Mouse (Mus musculus): ENCODE data around the gene Wfdc16. TPM values are rescaled to one million over a fixed set of nuclear protein-coding genes. Genes with fewer than 3 reads are reported as not detected.

Gene Wfdc16
- polyA plus RNA-seq (2017; shearing (Covaris generic)) = not detected

DNA sequence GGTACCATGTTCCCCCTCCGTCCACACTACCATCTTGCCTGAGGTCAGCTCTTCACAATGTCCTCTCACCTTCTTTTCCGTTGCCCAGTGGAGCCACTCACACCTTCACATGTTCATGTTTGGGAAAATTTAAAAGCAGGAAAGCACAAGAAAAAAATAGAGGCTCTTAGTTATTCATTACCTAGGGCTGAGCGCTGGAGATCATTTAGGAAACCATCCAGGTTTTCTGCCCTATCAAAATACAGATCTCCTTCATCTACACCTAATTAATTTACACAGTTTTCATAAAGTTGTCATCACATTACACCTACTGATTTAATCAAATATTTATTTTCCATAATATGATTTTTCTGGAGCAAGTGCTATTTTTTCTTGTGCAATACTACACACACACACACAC, at the start of gene Wfdc16:
Wfdc16 (minus strand) TSS at position 101 of the 400 bp plus-strand sequence.

DNA sequence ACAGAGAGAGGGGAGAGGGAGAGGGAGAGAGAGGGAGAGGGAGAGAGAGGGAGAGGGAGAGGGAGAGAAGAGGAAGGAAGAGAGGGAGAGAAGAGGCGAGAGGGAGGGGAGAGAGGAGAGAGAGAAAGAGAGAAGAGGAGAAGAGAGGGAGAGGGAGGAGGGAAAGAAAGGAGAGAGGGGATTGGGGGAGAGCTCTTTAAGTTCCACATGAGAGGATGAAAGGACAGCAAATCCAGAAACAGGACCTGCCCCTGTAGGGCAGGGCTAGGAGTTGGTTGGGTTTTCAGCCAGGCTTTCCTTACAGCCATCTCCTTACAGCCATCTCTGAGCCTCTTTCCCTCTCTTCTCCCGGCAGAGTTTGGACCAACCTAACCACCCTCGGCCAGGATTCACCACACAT, 46.2 kb upstream of the Wfdc16 start, which contains the start of gene Wfdc13:
Wfdc13 (plus strand) TSS at position 301 of the 400 bp plus-strand sequence.

DNA sequence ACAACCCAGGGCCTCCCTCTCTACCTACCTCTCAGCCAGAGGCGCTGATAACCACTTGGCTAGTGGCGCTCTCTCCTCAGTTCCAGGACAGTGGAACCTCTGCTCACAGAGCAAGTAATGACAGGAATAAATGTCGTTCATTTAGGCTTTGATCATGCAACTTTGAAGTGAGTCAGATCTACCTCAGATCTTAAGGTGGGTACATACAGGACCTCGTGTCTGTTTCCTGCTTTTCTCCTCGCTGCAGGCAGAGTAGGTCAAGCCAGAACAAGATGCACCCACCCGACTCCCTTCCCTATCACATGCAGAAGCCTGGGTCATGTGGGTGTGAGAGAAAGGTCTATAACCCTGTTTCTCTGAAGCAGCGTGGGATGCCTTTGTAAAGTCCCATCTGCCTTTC, 35.4 kb upstream of the Wfdc16 start, which contains the start of gene Wfdc11:
Wfdc11 (minus strand) TSS at position 101 of the 400 bp plus-strand sequence.

DNA sequence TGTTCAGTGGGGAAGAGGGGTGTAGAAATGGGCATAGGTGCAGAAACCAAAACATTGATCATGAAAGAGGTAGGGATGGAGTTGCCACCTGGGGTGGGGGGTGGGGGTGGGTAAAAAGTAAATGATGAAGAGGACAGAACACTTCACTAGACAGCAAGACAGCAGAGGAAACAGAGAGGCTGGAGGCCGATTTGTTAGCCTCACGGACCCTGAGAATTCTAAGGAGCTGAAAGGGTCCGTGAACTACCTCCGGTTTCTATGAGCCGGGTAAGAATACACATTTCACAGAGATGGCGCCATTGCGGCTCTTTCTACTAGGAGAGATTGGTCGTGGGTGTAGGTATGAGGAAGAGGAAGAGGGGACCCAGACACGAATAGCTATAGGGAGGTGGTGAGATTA, 17.9 kb upstream of the Wfdc16 start, which contains the start of gene Wfdc9:
Wfdc9 (minus strand) TSS at position 101 of the 400 bp plus-strand sequence.

DNA sequence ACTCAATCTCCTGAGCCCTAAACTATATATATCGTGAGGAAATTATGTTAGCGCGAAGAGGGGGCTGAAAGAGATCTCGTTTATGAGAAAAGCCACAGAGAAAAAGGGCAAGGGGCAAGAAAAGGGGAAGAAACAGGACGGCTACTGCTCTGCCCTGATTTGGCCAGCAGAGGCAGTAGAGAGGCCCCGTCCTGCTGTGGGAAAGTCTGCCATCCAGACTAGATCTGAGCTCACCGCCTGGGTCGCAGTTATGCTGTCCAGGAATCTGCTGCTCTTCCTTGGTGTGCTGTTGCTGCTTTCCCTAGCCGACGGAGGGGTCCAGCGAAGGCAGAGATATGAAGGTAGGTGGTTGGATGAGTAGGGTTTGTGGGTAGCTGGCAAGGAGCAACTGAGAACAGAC, 17.3 kb upstream of the Wfdc16 start, which contains the start of gene Wfdc10:
Wfdc10 (plus strand) TSS at position 189 of the 400 bp plus-strand sequence.

DNA sequence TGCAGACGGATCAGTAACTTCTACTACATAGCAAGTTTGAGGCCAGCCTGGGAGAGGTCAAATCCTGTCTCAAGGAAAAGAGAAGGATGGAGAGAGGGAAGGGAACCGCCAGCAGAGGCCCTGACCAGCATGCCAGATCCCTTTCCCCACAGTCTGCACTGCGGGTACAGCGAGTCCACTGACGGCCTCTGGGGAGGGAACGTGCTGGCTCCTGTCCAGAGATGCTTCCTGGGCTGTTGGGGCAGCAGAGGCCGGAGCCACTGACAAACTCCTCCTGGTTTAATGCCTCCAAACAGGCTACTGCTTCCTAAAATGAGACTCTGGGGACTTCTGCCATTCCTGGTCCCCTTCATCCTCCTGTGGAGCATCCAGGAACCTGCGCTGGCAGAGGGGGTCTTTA, 25.1 kb downstream of the Wfdc16 start, which contains the start of the genes Wfdc6b and Wfdc8:
Wfdc6b (plus strand) TSS at position 52 of the 400 bp plus-strand sequence.
Wfdc8 (minus strand) TSS at position 156 of the 400 bp plus-strand sequence.

DNA sequence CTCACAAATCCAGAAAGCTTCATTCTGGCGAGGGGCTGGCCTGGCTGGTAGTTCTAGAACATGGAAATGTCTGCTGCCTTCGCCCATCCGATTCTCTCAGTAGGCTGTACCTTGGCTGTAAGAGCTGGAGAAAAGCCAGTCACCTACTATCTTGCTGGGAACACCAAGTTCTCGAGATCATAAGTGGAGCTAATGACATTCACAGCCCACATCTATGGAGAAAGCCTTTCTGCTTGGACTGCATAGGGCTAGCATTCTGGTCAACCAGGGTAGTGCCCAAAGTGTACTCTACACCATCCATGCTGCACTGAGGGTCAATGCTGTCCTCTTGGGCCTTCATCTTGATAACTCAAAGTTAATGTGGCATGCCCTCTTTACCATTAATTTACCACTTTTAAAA, 45.1 kb downstream of the Wfdc16 start, which contains the start of gene Eppin:
Eppin (minus strand) TSS at position 101 of the 400 bp plus-strand sequence.

DNA sequence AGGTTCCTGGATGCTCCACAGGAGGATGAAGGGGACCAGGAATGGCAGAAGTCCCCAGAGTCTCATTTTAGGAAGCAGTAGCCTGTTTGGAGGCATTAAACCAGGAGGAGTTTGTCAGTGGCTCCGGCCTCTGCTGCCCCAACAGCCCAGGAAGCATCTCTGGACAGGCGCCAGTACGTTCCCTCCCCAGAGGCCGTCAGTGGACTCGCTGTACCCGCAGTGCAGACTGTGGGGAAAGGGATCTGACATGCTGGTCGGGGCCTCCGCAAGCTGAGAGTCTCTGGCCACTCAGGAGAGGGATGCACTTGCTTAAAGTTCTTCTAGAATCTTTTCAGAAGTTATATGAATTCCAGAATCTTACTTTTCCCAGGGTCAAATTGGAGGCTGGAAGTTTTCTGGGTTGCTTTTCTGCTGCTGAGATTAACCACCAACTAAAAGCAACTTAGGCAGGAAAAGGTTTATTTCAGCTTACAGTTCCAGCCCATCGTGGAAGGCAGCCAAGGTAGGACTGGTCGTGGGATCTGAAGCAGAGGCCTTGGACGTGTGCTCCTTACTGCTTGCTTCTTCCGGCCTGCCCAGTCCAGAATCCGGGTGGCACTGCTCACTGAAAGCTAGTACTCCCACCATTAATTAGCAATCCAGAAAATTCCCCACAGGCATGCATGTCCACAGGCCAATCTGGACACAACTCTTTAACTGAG, 53.4 kb downstream of the Wfdc16 start, which contains the start of gene Wfdc6a:
Wfdc6a (minus strand) TSS at position 423 of the 701 bp plus-strand sequence.

Other genes with a start within 250 kb of the Wfdc16 start
- 4.8 TPM for gene Slpi, start 249.7 kb downstream of the Wfdc16 start, polyA plus RNA-seq (2017; shearing (Covaris generic))
- not detected for gene Rbpjl, start 235.7 kb downstream of the Wfdc16 start, polyA plus RNA-seq (2017; shearing (Covaris generic))
- not detected for gene Matn4, start 233.6 kb downstream of the Wfdc16 start, polyA plus RNA-seq (2017; shearing (Covaris generic))
- gene Sdc4, start 194.9 kb downstream of the Wfdc16 start, polyA plus RNA-seq (2017; shearing (Covaris generic)) = 17.7 TPM
- gene Sys1, start 181.8 kb downstream of the Wfdc16 start, polyA plus RNA-seq (2017; shearing (Covaris generic)) = 97.5 TPM
- gene Gm20458, start 177.8 kb downstream of the Wfdc16 start, polyA plus RNA-seq (2017; shearing (Covaris generic)) = 14.2 TPM
- gene Trp53tg5, start 165.1 kb downstream of the Wfdc16 start, polyA plus RNA-seq (2017; shearing (Covaris generic)) = 0.25 TPM
- 2.7 TPM for gene Dbndd2, start 152.7 kb downstream of the Wfdc16 start, polyA plus RNA-seq (2017; shearing (Covaris generic))
- gene Pigt, start 141.3 kb downstream of the Wfdc16 start, polyA plus RNA-seq (2017; shearing (Covaris generic)) = 34.1 TPM
- gene Wfdc2, start 76.4 kb downstream of the Wfdc16 start, polyA plus RNA-seq (2017; shearing (Covaris generic)) = 6.7 TPM
- gene Spint3, start 65.3 kb downstream of the Wfdc16 start, polyA plus RNA-seq (2017; shearing (Covaris generic)) = not detected
- not detected for gene Wfdc6a, start 53.3 kb downstream of the Wfdc16 start, polyA plus RNA-seq (2017; shearing (Covaris generic))
- not detected for gene Eppin, start 45.2 kb downstream of the Wfdc16 start, polyA plus RNA-seq (2017; shearing (Covaris generic))
- gene Wfdc6b, start 25.3 kb downstream of the Wfdc16 start, polyA plus RNA-seq (2017; shearing (Covaris generic)) = not detected
- gene Wfdc8, start 25.2 kb downstream of the Wfdc16 start, polyA plus RNA-seq (2017; shearing (Covaris generic)) = not detected
- gene Wfdc10, start 17.2 kb upstream of the Wfdc16 start, polyA plus RNA-seq (2017; shearing (Covaris generic)) = not detected
- not detected for gene Wfdc9, start 17.8 kb upstream of the Wfdc16 start, polyA plus RNA-seq (2017; shearing (Covaris generic))
- not detected for gene Wfdc11, start 35.3 kb upstream of the Wfdc16 start, polyA plus RNA-seq (2017; shearing (Covaris generic))
- not detected for gene Wfdc13, start 46.3 kb upstream of the Wfdc16 start, polyA plus RNA-seq (2017; shearing (Covaris generic))
- not detected for gene Spint4, start 59.7 kb upstream of the Wfdc16 start, polyA plus RNA-seq (2017; shearing (Covaris generic))
- gene Spint5, start 76.5 kb upstream of the Wfdc16 start, polyA plus RNA-seq (2017; shearing (Covaris generic)) = not detected
- 0.11 TPM for gene Wfdc3, start 107.1 kb upstream of the Wfdc16 start, polyA plus RNA-seq (2017; shearing (Covaris generic))
- 67.0 TPM for gene Dnttip1, start 107.2 kb upstream of the Wfdc16 start, polyA plus RNA-seq (2017; shearing (Covaris generic))
- 4.3 TPM for gene Ube2c, start 131.1 kb upstream of the Wfdc16 start, polyA plus RNA-seq (2017; shearing (Covaris generic))
- not detected for gene Tnnc2, start 141.2 kb upstream of the Wfdc16 start, polyA plus RNA-seq (2017; shearing (Covaris generic))
- gene Snx21, start 147.0 kb upstream of the Wfdc16 start, polyA plus RNA-seq (2017; shearing (Covaris generic)) = 5.7 TPM
- 39.1 TPM for gene Acot8, start 166.1 kb upstream of the Wfdc16 start, polyA plus RNA-seq (2017; shearing (Covaris generic))
- 6.1 TPM for gene Zswim3, start 166.3 kb upstream of the Wfdc16 start, polyA plus RNA-seq (2017; shearing (Covaris generic))
- 21.3 TPM for gene Zswim1, start 183.9 kb upstream of the Wfdc16 start, polyA plus RNA-seq (2017; shearing (Covaris generic))
- gene Spata25, start 189.7 kb upstream of the Wfdc16 start, polyA plus RNA-seq (2017; shearing (Covaris generic)) = not detected
- gene Ctsa, start 194.1 kb upstream of the Wfdc16 start, polyA plus RNA-seq (2017; shearing (Covaris generic)) = 167 TPM
- gene Neurl2, start 194.7 kb upstream of the Wfdc16 start, polyA plus RNA-seq (2017; shearing (Covaris generic)) = 1.8 TPM
- gene Pltp, start 218.9 kb upstream of the Wfdc16 start, polyA plus RNA-seq (2017; shearing (Covaris generic)) = 0.26 TPM
- gene Pcif1, start 240.5 kb upstream of the Wfdc16 start, polyA plus RNA-seq (2017; shearing (Covaris generic)) = 130 TPM